Mouse (Mus musculus): ENCODE data around the gene Galnt7. TPM values are rescaled to one million over a fixed set of nuclear protein-coding genes. Genes with fewer than 3 reads are reported as not detected.
A peak's percentile ranks its signal among the peaks of the same experiment; 100 is the strongest.

Gene Galnt7
- total and polyA plus RNA-seq, 2 experiments from 2014 or later, result 6.6 to 6.8 TPM

- ATAC-seq, result peak; percentile 98
- Histone ChIP-seq H3K4me3 (ENCODE audit: low read length) (peak within 1 kb of the TSS; percentile 78), H3K9ac (replicated peaks; ENCODE audit: low read length) (peak within 1 kb of the TSS; percentile 75), H3K4me2 (ENCODE audit: low read depth, low read length) (peak within 1 kb of the TSS; percentile 71), H3K36me3 (ENCODE audit: insufficient read depth, low read length) (no peaks in the 10 kb centered on the region), H3K4me1 (ENCODE audit: insufficient read depth, low read length) (peaks cover 2% of the 10 kb centered on the region; the same call in 1 of the 2 replicates), H3K9me3 (ENCODE audit: low read length) (no peaks in the 10 kb centered on the region), H3K27ac (peak within 1 kb of the TSS; percentile 87), H3K27me3 (ENCODE audit: insufficient read depth, low read length) (no peaks in the 10 kb centered on the region)
- no peak for TF ChIP-seq CTCF (IDR thresholded peaks at IDR 0.05; ENCODE audit: low read depth)
- DNase-seq (ENCODE audit: low spot score), result peak; percentile 99
- under 1% methylated on average over 60 of the region's 66 CpGs for whole genome bisulfite sequencing
These were observed 165.2 kb downstream of the Galnt7 start, which contains the start of gene Sap30 for GRCm38 (mm10) chr8:57487441-57488155. TSS of gene Sap30 (minus strand) at chr8:57487860.

GRCm38 (mm10) chr8:57486491-57487440 lies 166.1 kb downstream of the Galnt7 start:
- ATAC-seq (peak; percentile 8), DNase-seq (ENCODE audit: low spot score) (peak; percentile 63)
- under 1% methylated on average over 54 of the region's 54 CpGs for WGBS
- H3K4me2 ChIP-seq (ENCODE audit: low read depth, low read length), result peak overlapping the region; percentile 71
- peak overlapping the region; percentile 75 for H3K9ac ChIP-seq (replicated peaks; ENCODE audit: low read length)
- no peaks in the 10 kb centered on the region for H3K9me3 ChIP-seq (ENCODE audit: low read length)
- peak overlapping the region; percentile 78 for H3K4me3 ChIP-seq (ENCODE audit: low read length)
- peaks cover 6% of the 10 kb centered on the region; the same call in 1 of the 2 replicates for H3K36me3 ChIP-seq (ENCODE audit: insufficient read depth, low read length)
- TF ChIP-seq CTCF (IDR thresholded peaks at IDR 0.05; ENCODE audit: low read depth), result no peak; the same call in 1 of the 2 replicates
- H3K27ac ChIP-seq, result peak overlapping the region; percentile 87
- H3K4me1 ChIP-seq (ENCODE audit: insufficient read depth, low read length), result peaks cover 2% of the 10 kb centered on the region; the same call in 1 of the 2 replicates
- H3K27me3 ChIP-seq (ENCODE audit: insufficient read depth, low read length), result no peaks in the 10 kb centered on the region

- Histone ChIP-seq H3K4me3 (ENCODE audit: low read length) (no peak overlapping the region), H3K4me2 (ENCODE audit: low read depth, low read length) (no peak overlapping the region), H3K27ac (no peak overlapping the region), H3K36me3 (ENCODE audit: insufficient read depth, low read length) (peaks cover 7% of the 10 kb centered on the region; the same call in 1 of the 2 replicates), H3K9me3 (ENCODE audit: low read length) (no peaks in the 10 kb centered on the region), H3K4me1 (ENCODE audit: insufficient read depth, low read length) (peaks cover 2% of the 10 kb centered on the region; the same call in 1 of the 2 replicates), H3K9ac (replicated peaks; ENCODE audit: low read length) (no peak overlapping the region), H3K27me3 (ENCODE audit: insufficient read depth, low read length) (no peaks in the 10 kb centered on the region)
- TF ChIP-seq CTCF (IDR thresholded peaks at IDR 0.05; ENCODE audit: low read depth), result no peak
- ATAC-seq, result no peak
- 84% methylated on average over 4 of the region's 4 CpGs for WGBS
- no peak for DNase-seq (ENCODE audit: low spot score)
These were observed 172.2 kb downstream of the Galnt7 start for GRCm38 (mm10) chr8:57480606-57481005.

GRCm38 (mm10) chr8:57479700-57480099 lies 173.1 kb downstream of the Galnt7 start:
- Histone ChIP-seq H3K4me1 (ENCODE audit: insufficient read depth, low read length) (no peaks in the 10 kb centered on the region), H3K36me3 (ENCODE audit: insufficient read depth, low read length) (peaks cover 7% of the 10 kb centered on the region; the same call in 1 of the 2 replicates), H3K27ac (no peak overlapping the region), H3K4me3 (ENCODE audit: low read length) (no peak overlapping the region), H3K9ac (replicated peaks; ENCODE audit: low read length) (no peak overlapping the region), H3K27me3 (ENCODE audit: insufficient read depth, low read length) (no peaks in the 10 kb centered on the region), H3K4me2 (ENCODE audit: low read depth, low read length) (no peak overlapping the region), H3K9me3 (ENCODE audit: low read length) (no peaks in the 10 kb centered on the region)
- WGBS, result 95% methylated on average over 8 of the region's 8 CpGs
- ATAC-seq (no peak), DNase-seq (ENCODE audit: low spot score) (no peak)
- no peak for TF ChIP-seq CTCF (IDR thresholded peaks at IDR 0.05; ENCODE audit: low read depth)

- no peak for TF ChIP-seq CTCF (IDR thresholded peaks at IDR 0.05; ENCODE audit: low read depth)
These were observed 174.4 kb downstream of the Galnt7 start for GRCm38 (mm10) chr8:57478406-57478805.

More at GRCm38 (mm10) chr8:57478406-57478805, 174.4 kb downstream of the Galnt7 start:
- 80% methylated on average over 3 of the region's 3 CpGs for WGBS
- H3K4me3 ChIP-seq (ENCODE audit: low read length), result no peak overlapping the region
- H3K4me1 ChIP-seq (ENCODE audit: insufficient read depth, low read length), result no peaks in the 10 kb centered on the region
- peaks cover 7% of the 10 kb centered on the region; the same call in 1 of the 2 replicates for H3K36me3 ChIP-seq (ENCODE audit: insufficient read depth, low read length)
- no peak overlapping the region for H3K27ac ChIP-seq
- no peak overlapping the region for H3K4me2 ChIP-seq (ENCODE audit: low read depth, low read length)
- H3K9me3 ChIP-seq (ENCODE audit: low read length), result no peaks in the 10 kb centered on the region
- H3K9ac ChIP-seq (replicated peaks; ENCODE audit: low read length), result no peak overlapping the region
- no peaks in the 10 kb centered on the region for H3K27me3 ChIP-seq (ENCODE audit: insufficient read depth, low read length)
- no peak for DNase-seq (ENCODE audit: low spot score)
- no peak for ATAC-seq

Other genes starting within 250 kb of the Galnt7 start
- gene Scrg1, start 197.1 kb downstream of the Galnt7 start, total RNA-seq (2014; rRNA removed), result 13.5 and 15.8 TPM in 2 replicates
- 49.8 and 63.2 TPM in 2 replicates for gene Scrg1, start 197.1 kb downstream of the Galnt7 start, polyA plus RNA-seq (2015; fragmentation: Nextera tagmentation; extraction: Ambion mirVana)
- 22.1 and 26.1 TPM in 2 replicates for gene Sap30, start 165.2 kb downstream of the Galnt7 start, total RNA-seq (2014; rRNA removed)
- 20.8 and 22.0 TPM in 2 replicates for gene Sap30, start 165.2 kb downstream of the Galnt7 start, polyA plus RNA-seq (2015; fragmentation: Nextera tagmentation; extraction: Ambion mirVana)
- 14.6 and 14.8 TPM in 2 replicates for gene Hmgb2, start 141.1 kb downstream of the Galnt7 start, total RNA-seq (2014; rRNA removed)
- 140 and 154 TPM in 2 replicates for gene Hmgb2, start 141.1 kb downstream of the Galnt7 start, polyA plus RNA-seq (2015; fragmentation: Nextera tagmentation; extraction: Ambion mirVana)

Data from hindbrain, postnatal 0 days (tissue).